Mouse (Mus musculus) E14TG2a.4 (cell line): ENCODE results near the gene Tubgcp6.

Experiments used
- H3K27me3 ChIP-seq: 2 replicates; pipeline ENCODE4 v1.6.1; 2014; ENCODE audit warnings: low read length, control low read depth; ENCODE audit not compliant: insufficient read depth
- H3K36me3 ChIP-seq: 2 replicates; pipeline ENCODE4 v1.6.1; 2014; ENCODE audit warnings: low read length, control low read depth; ENCODE audit not compliant: insufficient read depth
- H3K4me1 ChIP-seq: replicated peaks from 2 replicates; pipeline ENCODE4 v1.6.1; 2014; ENCODE audit warnings: low read depth, low read length, control low read depth
- H3K4me3 ChIP-seq: replicated peaks from 2 replicates; pipeline ENCODE4 v1.5.1; 2014; ENCODE audit warnings: mild to moderate bottlenecking, low read length
- H3K9me3 ChIP-seq: 2 replicates; pipeline ENCODE4 v1.6.1; 2014; ENCODE audit warnings: low read length, control low read depth
- CTCF ChIP-seq: conservative IDR thresholded peaks from 2 replicates; pipeline ENCODE4 v1.5.1; 2014; ENCODE audit warnings: low read length
- NANOG ChIP-seq: IDR thresholded peaks from 2 replicates; pipeline ENCODE4 v1.6.1; 2014; ENCODE audit warnings: borderline replicate concordance, low read length, mixed read lengths
- POU5F1 ChIP-seq: IDR thresholded peaks from 2 replicates; pipeline ENCODE4 v1.6.1; 2014; ENCODE audit warnings: low read length, borderline replicate concordance

Tubgcp6 gene

DNA sequence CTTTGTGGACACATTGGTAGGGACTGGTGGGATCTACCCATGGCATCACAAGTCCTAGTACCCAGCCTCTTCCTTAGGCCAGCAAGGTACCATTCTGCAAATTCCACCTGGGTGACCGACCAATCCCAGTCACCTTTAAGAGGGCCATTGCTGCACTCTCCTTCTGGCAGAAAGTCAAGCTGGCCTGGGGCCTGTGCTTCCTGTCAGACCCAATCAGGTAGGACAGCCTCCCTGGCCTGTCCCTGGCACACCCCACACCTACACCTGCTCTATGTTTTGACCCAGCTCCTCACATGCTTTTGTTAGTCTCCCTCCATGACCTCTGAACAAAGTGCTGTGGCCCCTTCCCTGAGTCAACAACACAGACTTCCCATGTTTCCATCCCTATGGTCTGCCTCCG is 38.1 kb downstream of the Tubgcp6 start:
- H3K36me3 ChIP-seq, result peaks cover 60% of the 10 kb centered on the region
- H3K9me3 ChIP-seq, result no peaks in the 10 kb centered on the region
- no peak for TF ChIP-seq CTCF
- no peak for TF ChIP-seq NANOG
- TF ChIP-seq POU5F1, result no peak
- H3K4me1 ChIP-seq, result peaks cover 22% of the 10 kb centered on the region
- H3K27me3 ChIP-seq, result peaks cover 6% of the 10 kb centered on the region
- H3K4me3 ChIP-seq, result peak overlapping the region; percentile 2; the same call in 1 of the 2 replicates

DNA sequence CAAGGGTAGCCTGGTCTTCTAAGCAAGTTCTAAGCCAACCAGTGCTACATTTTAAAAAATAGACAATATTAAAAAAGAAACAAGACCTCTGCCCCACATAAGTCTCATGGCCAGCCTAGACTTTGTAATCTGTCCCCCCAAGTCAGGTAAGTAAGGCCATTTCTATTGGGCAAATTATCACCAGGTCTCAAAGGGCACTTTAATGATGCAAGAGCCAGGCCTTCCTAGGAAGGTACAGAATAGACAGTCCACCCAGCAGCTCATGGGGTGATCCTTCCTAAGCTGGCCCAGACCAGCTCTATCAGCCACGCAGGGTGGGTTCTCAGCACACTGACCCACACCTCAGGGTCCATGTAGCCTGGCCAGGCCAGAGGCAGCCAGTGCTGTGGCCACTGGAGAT is 39.0 kb downstream of the Tubgcp6 start:
- Histone ChIP-seq H3K36me3 (peaks cover 60% of the 10 kb centered on the region), H3K27me3 (no peaks in the 10 kb centered on the region), H3K4me1 (peaks cover 19% of the 10 kb centered on the region), H3K4me3 (no peak overlapping the region), H3K9me3 (no peaks in the 10 kb centered on the region)
- TF ChIP-seq NANOG (no peak), POU5F1 (no peak), CTCF (no peak)

DNA sequence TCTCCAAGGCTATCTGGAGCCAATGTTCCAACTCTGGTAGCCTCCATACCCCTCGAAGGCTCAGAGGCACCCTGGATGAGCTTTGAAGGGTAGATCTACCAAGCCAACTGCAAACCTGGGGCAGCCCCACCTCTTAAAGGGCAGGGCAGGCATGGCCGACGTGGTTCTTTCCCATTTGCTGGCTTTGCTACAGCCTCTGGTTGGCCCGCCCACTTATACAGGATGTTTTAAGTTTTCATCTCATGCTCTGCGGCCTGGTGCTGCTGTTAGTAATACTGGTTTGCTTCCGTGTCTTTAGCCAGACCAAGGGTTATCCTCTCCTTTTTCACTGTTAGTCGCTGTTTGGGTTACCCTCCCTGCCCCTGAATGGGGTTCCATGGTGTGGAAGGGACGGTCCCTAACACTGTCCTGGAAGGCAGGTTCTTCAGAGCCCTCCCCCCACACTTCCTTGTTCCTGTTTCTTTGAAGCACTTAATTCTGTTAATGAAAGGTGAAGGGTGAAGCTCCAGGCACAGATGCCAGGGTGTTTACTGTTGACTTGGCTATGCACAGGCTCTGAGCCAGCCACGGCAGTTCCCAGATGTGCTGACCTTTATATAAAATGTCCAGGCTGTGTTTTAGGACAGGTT is 44.6 kb downstream of the Tubgcp6 start:
- Histone ChIP-seq H3K36me3 (peaks cover 27% of the 10 kb centered on the region), H3K4me3 (no peak overlapping the region), H3K27me3 (peaks cover 38% of the 10 kb centered on the region), H3K4me1 (peaks cover 37% of the 10 kb centered on the region), H3K9me3 (no peaks in the 10 kb centered on the region)
- TF ChIP-seq CTCF, result no peak
- no peak for TF ChIP-seq NANOG
- no peak for TF ChIP-seq POU5F1

GRCm38 (mm10) chr15:89076156-89076731 is 46.7 kb downstream of the Tubgcp6 start:
- H3K9me3 ChIP-seq, result no peaks in the 10 kb centered on the region
- peak overlapping the region; percentile 84 for H3K4me3 ChIP-seq
- peaks cover 41% of the 10 kb centered on the region for H3K4me1 ChIP-seq
- H3K27me3 ChIP-seq, result peaks cover 57% of the 10 kb centered on the region
- TF ChIP-seq NANOG (no peak), POU5F1 (no peak), CTCF (no peak)
- peaks cover 6% of the 10 kb centered on the region; the same call in 1 of the 2 replicates for H3K36me3 ChIP-seq

- Histone ChIP-seq H3K9me3 (no peaks in the 10 kb centered on the region), H3K4me1 (peaks cover 46% of the 10 kb centered on the region), H3K4me3 (peak overlapping the region; percentile 84), H3K36me3 (peaks cover 1% of the 10 kb centered on the region; the same call in 1 of the 2 replicates), H3K27me3 (peaks cover 63% of the 10 kb centered on the region)
- TF ChIP-seq POU5F1, result no peak
- TF ChIP-seq NANOG, result no peak
- TF ChIP-seq CTCF, result no peak
Observed at GRCm38 (mm10) chr15:89075478-89076147, 47.3 kb downstream of the Tubgcp6 start.

DNA sequence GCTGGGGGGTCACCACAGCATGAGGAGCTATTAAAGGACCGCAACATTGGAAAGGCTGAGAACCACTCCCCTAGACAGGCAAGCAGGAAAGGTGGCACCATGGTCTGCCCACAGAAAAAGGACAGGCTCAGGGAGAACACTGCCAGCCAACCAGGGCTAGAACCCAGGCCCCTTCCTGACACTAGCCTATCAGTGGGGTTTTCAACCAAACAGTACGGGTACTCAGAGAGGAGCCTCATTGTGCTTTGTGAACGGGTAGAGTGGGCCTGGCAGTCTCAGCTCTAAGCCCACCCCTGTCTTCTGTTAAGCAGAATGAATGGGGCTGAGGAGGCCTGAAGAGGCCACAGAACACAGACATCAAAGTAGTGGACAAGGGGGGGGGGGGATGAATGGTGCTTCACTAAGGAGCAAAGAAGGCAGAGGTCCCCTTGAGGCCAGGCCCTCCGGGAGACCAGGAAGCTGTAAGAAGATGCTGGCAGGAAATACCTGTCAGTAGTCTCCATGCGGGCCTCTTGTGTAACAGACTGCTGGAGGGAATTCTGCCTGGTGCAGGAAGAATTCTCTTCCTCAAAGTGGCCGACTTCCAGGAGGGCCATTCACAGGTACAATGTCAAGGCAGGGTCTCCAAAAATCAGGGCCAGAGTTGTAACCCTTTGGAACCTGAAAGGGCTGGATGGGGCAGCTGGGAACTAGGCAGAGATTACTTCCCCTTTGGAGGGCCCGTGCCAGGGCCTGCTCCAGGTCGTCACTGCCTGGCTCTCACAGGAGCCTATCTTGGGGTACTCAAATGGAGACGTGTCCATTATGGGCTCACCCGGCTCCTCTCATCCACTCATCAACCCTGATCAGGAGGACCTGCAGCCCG is 48.1 kb downstream of the Tubgcp6 start, which contains the start of gene Trabd:
Trabd (plus strand) TSS at position 512 of the 865 bp plus-strand sequence.
- peaks cover 70% of the 10 kb centered on the region for H3K27me3 ChIP-seq
- no peaks in the 10 kb centered on the region for H3K36me3 ChIP-seq
- no peaks in the 10 kb centered on the region for H3K9me3 ChIP-seq
- H3K4me1 ChIP-seq, result peaks cover 54% of the 10 kb centered on the region
- TF ChIP-seq NANOG, result no peak
- TF ChIP-seq POU5F1, result no peak
- no peak for TF ChIP-seq CTCF
- H3K4me3 ChIP-seq, result peak within 1 kb of the TSS; percentile 84

GRCm38 (mm10) chr15:89073993-89074603 is 48.8 kb downstream of the Tubgcp6 start:
- H3K9me3 ChIP-seq, result no peaks in the 10 kb centered on the region
- no peak overlapping the region for H3K4me3 ChIP-seq
- no peaks in the 10 kb centered on the region for H3K36me3 ChIP-seq
- H3K4me1 ChIP-seq, result peaks cover 61% of the 10 kb centered on the region
- TF ChIP-seq POU5F1 (no peak), CTCF (no peak), NANOG (no peak)
- peaks cover 78% of the 10 kb centered on the region for H3K27me3 ChIP-seq

GRCm38 (mm10) chr15:89070606-89071005 is 52.3 kb downstream of the Tubgcp6 start:
- TF ChIP-seq POU5F1, result no peak
- no peak for TF ChIP-seq CTCF
- no peak for TF ChIP-seq NANOG
- peak overlapping the region; percentile 60 for H3K4me3 ChIP-seq
- H3K4me1 ChIP-seq, result peaks cover 55% of the 10 kb centered on the region
- no peaks in the 10 kb centered on the region for H3K36me3 ChIP-seq
- H3K27me3 ChIP-seq, result peaks cover 97% of the 10 kb centered on the region
- no peaks in the 10 kb centered on the region for H3K9me3 ChIP-seq
